Mouse (Mus musculus): Measurements from ENCODE around the gene Plxnc1. TPM values are rescaled to one million over a fixed set of nuclear protein-coding genes. Genes with fewer than 3 reads are reported as not detected.

Plxnc1 gene
- polyA plus RNA-seq, 1 experiment from 2014 or later, result 1.5 TPM

- Histone ChIP-seq H3K4me2 (no peak overlapping the region), H3K9ac (no peak overlapping the region), H3K4me3 (replicated peaks) (no peak overlapping the region), H3K4me1 (0 out of 2 replicates have a peak, but pooled peaks cover 2% of the 10 kb centered on the region), H3K27ac (no peak overlapping the region), H3K9me3 (no peaks in the 10 kb centered on the region), H3K36me3 (no peaks in the 10 kb centered on the region), H3K27me3 (replicated peaks) (no peaks in the 10 kb centered on the region)
- ATAC-seq (ENCODE audit: insufficient read depth, low FRiP score, low read depth), result no peak
- 55% methylated on average over 7 of the region's 7 CpGs for WGBS
These were observed 137.3 kb downstream of the Plxnc1 start for GRCm38 (mm10) chr10:94807323-94807722.

DNA sequence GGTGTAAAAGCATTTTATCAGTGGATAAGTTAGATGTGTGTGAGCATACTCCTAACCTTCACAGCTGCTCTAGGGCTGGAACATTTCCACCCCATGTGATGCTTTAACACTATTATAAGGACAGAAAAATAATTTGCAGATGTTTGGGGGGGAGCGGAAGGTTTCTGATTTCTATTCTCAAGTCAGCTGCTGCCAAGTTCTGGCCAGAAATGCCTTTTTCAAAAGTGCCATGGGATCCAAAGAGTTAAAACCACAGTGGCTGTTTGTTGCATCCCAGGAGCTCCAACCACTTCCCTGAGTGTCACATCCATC is 139.8 kb downstream of the Plxnc1 start:
- Histone ChIP-seq H3K27me3 (replicated peaks) (no peaks in the 10 kb centered on the region), H3K4me1 (0 out of 2 replicates have a peak, but pooled peaks cover 2% of the 10 kb centered on the region), H3K4me2 (no peak overlapping the region), H3K36me3 (no peaks in the 10 kb centered on the region), H3K27ac (no peak overlapping the region), H3K9me3 (no peaks in the 10 kb centered on the region), H3K4me3 (replicated peaks) (no peak overlapping the region), H3K9ac (no peak overlapping the region)
- ATAC-seq (ENCODE audit: insufficient read depth, low FRiP score, low read depth), result no peak
- WGBS, result 66% methylated on average over 1 of the region's 1 CpGs

- H3K9me3 ChIP-seq, result no peaks in the 10 kb centered on the region
- no peak overlapping the region for H3K4me2 ChIP-seq
- ATAC-seq (ENCODE audit: insufficient read depth, low FRiP score, low read depth), result no peak
- H3K36me3 ChIP-seq, result no peaks in the 10 kb centered on the region
- H3K27me3 ChIP-seq (replicated peaks), result no peaks in the 10 kb centered on the region
- no peak overlapping the region for H3K27ac ChIP-seq
- H3K4me3 ChIP-seq (replicated peaks), result no peak overlapping the region
- WGBS, result 58% methylated on average over 10 of the region's 10 CpGs
- 0 out of 2 replicates have a peak, but pooled peaks cover 2% of the 10 kb centered on the region for H3K4me1 ChIP-seq
- no peak overlapping the region for H3K9ac ChIP-seq
These were observed 140.4 kb downstream of the Plxnc1 start for GRCm38 (mm10) chr10:94804029-94804908.

GRCm38 (mm10) chr10:94800677-94801354 is 143.8 kb downstream of the Plxnc1 start:
- Histone ChIP-seq H3K9ac (no peak overlapping the region), H3K4me2 (no peak overlapping the region), H3K36me3 (no peaks in the 10 kb centered on the region), H3K4me1 (0 out of 2 replicates have a peak, but pooled peaks cover 2% of the 10 kb centered on the region), H3K27ac (no peak overlapping the region), H3K27me3 (replicated peaks) (no peaks in the 10 kb centered on the region), H3K9me3 (no peaks in the 10 kb centered on the region), H3K4me3 (replicated peaks) (no peak overlapping the region)
- ATAC-seq (ENCODE audit: insufficient read depth, low FRiP score, low read depth), result no peak
- WGBS, result 77% methylated on average over 7 of the region's 7 CpGs

DNA sequence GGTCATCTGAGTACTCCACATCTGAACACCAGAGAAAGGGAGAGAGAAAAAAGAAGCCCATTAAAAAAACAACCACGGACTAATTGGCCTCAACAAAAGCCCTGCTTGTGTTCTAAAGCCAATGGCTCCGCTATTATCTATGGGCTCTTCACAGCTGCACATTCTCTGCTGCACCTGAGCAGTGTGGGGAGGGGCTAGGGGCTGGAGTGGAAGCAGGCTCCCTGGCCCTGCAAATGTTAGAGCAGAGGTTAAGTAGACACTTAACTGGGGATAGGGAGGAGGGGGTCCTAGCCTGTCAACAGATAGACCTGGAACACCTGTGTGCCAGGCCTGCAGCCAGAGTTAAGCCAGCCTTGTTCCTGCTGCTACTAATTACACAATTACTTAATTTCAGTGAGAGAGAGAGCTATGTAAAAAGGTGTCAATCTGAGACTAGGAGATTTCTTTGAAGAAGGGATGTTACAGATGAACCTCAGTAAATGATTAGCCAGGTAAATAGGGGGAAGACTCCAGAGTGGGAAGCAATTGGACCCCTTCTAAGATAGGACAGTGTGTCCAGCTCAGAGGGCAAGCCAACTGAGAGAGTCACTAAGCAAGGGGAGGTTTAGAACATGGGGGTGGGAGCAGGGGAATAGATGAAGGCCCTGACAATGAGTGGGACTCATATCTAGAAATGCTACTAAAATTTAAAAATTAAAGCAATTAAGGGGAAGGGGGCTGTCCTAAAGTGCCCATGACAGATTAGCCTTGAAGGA is 145.0 kb downstream of the Plxnc1 start:
- 37% methylated on average over 2 of the region's 2 CpGs for WGBS

DNA sequence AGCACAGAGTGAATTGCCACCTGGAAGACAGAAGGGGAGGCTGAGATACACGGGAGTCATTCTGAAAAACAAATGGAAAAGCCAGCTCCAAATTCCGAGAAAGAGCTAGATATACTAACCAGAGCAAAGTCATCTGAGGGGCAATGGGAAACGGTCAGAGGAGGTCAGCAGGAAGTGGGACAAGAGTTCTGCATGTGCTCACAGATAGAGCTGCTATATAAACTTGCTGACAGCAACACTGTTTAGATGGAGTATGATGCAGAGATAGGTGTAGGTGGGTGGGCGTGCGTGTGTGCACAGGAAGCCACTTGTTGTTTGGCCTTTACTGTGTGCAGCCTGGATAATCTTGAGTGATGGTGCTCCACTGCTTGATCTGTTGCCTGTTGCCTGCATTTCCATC is 146.5 kb downstream of the Plxnc1 start:
- WGBS, result 45% methylated on average over 5 of the region's 5 CpGs
- Histone ChIP-seq H3K4me3 (replicated peaks) (no peak overlapping the region), H3K9me3 (no peaks in the 10 kb centered on the region), H3K9ac (no peak overlapping the region), H3K4me1 (no peaks in the 10 kb centered on the region), H3K27ac (no peak overlapping the region), H3K27me3 (replicated peaks) (no peaks in the 10 kb centered on the region), H3K4me2 (no peak overlapping the region), H3K36me3 (no peaks in the 10 kb centered on the region)
- no peak for ATAC-seq (ENCODE audit: insufficient read depth, low FRiP score, low read depth)

More for the DNA sequence above, 145.0 kb downstream of the Plxnc1 start:
- Histone ChIP-seq H3K36me3 (no peaks in the 10 kb centered on the region), H3K4me2 (no peak overlapping the region), H3K9me3 (no peaks in the 10 kb centered on the region), H3K9ac (no peak overlapping the region), H3K4me3 (replicated peaks) (no peak overlapping the region), H3K4me1 (0 out of 2 replicates have a peak, but pooled peaks cover 2% of the 10 kb centered on the region), H3K27ac (no peak overlapping the region), H3K27me3 (replicated peaks) (no peaks in the 10 kb centered on the region)
- ATAC-seq (ENCODE audit: insufficient read depth, low FRiP score, low read depth), result no peak

DNA sequence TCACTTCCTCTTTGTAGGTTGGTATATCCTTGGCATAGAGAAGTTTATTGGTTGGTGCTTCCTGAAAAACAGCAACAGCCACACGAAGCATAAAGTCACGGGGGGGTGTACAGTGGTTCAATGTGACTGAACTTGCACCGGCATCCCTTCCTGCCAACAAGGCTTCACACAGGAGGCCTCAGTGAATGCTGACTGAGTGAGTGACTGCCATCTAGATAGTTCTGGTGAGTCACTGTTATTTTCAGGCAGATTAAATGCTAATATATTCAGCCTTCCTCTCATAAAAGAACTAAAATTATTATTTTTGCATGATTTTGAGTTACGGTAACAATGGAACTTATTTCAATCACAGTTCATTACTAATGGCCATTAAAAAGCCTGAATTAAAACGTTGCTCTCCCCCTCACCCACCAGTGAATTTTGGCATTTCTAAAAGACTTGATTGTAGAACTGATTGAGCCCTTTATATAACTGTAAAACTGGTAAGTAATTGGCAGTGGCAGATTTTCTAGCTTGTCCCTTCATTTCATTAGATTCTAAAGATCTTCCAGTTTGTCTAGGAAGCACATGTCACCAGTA is 149.9 kb downstream of the Plxnc1 start:
- Histone ChIP-seq H3K4me1 (no peaks in the 10 kb centered on the region), H3K36me3 (0 out of 2 replicates have a peak, but pooled peaks cover 5% of the 10 kb centered on the region), H3K27me3 (replicated peaks) (no peaks in the 10 kb centered on the region), H3K9me3 (no peaks in the 10 kb centered on the region), H3K4me2 (no peak overlapping the region), H3K27ac (no peak overlapping the region), H3K9ac (no peak overlapping the region), H3K4me3 (replicated peaks) (no peak overlapping the region)
- 88% methylated on average over 5 of the region's 5 CpGs for WGBS
- no peak for ATAC-seq (ENCODE audit: insufficient read depth, low FRiP score, low read depth)

DNA sequence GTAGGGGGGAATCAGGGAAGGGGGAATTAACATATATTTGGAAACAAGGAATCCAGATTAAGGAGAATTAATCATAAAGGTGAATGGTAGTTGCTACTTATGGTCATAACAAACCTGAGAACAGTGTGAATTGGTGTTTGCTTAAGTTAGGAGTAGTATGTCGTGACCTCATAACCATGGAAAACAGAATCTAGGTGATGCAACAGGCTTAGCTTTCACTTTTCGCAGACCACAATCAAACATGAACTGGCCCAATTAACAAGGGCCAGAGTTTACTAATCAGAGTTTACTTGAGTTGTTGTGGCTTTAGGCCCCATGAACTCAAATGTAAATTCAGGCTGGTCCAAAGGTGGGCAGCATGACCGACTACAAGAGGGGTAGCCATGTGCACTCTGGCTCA is 150.7 kb downstream of the Plxnc1 start:
- ATAC-seq (ENCODE audit: insufficient read depth, low FRiP score, low read depth), result no peak
- 92% methylated on average over 3 of the region's 3 CpGs for WGBS
- no peaks in the 10 kb centered on the region for H3K4me1 ChIP-seq

GRCm38 (mm10) chr10:94789205-94789604 is 155.4 kb downstream of the Plxnc1 start:
- Histone ChIP-seq H3K36me3 (0 out of 2 replicates have a peak, but pooled peaks cover 5% of the 10 kb centered on the region), H3K9me3 (no peaks in the 10 kb centered on the region), H3K27ac (no peak overlapping the region), H3K4me2 (no peak overlapping the region), H3K9ac (no peak overlapping the region), H3K27me3 (replicated peaks) (no peaks in the 10 kb centered on the region), H3K4me1 (no peaks in the 10 kb centered on the region), H3K4me3 (replicated peaks) (no peak overlapping the region)
- WGBS, result 61% methylated on average over 3 of the region's 3 CpGs
- ATAC-seq (ENCODE audit: insufficient read depth, low FRiP score, low read depth), result no peak

More for the DNA sequence above, 150.7 kb downstream of the Plxnc1 start:
- no peaks in the 10 kb centered on the region for H3K9me3 ChIP-seq
- no peaks in the 10 kb centered on the region for H3K27me3 ChIP-seq (replicated peaks)
- no peak overlapping the region for H3K4me2 ChIP-seq
- H3K4me3 ChIP-seq (replicated peaks), result no peak overlapping the region
- no peak overlapping the region for H3K27ac ChIP-seq
- H3K36me3 ChIP-seq, result 0 out of 2 replicates have a peak, but pooled peaks cover 5% of the 10 kb centered on the region
- H3K9ac ChIP-seq, result no peak overlapping the region

DNA sequence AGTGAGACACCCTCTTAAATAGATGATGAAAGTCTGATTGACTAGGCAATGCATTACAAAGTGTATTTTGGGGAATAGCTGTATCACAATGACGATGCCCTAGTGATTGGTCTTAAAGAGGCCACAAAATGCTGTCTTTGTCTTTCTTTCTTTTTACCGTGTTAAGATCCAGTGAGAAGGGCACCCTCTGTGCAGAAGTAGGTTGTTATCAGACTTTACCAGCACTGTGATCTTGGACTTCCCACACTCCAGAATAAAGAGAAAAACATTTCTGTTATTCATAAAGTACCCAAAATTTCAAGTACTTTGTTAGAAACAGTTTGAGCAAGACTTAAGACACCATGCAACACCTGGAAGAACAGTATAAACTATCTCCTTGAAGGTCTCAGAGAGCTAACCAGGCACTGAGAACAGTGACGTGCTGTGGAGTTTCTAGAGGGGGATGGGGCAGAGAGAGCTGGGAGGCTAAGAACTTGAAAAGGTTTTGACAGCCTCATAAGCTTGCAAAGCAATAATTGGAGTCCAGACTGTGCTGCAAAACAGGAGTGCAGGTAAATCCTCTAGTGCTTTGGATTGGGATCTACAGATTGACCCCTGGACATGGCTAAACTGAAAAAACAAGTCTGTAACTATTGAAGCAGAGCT is 163.9 kb downstream of the Plxnc1 start:
- Histone ChIP-seq H3K4me1 (no peaks in the 10 kb centered on the region), H3K9ac (no peak overlapping the region), H3K27ac (no peak overlapping the region), H3K4me2 (no peak overlapping the region), H3K4me3 (replicated peaks) (no peak overlapping the region), H3K27me3 (replicated peaks) (no peaks in the 10 kb centered on the region), H3K36me3 (no peaks in the 10 kb centered on the region), H3K9me3 (no peaks in the 10 kb centered on the region)
- 75% methylated on average over 3 of the region's 3 CpGs for WGBS
- ATAC-seq (ENCODE audit: insufficient read depth, low FRiP score, low read depth), result no peak

GRCm38 (mm10) chr10:94779319-94779718 is 165.3 kb downstream of the Plxnc1 start:
- no peak for ATAC-seq (ENCODE audit: insufficient read depth, low FRiP score, low read depth)
- no peaks in the 10 kb centered on the region for H3K4me1 ChIP-seq
- no peaks in the 10 kb centered on the region for H3K36me3 ChIP-seq
- H3K4me2 ChIP-seq, result no peak overlapping the region
- no peaks in the 10 kb centered on the region for H3K9me3 ChIP-seq
- WGBS, result 93% methylated on average over 4 of the region's 4 CpGs
- no peaks in the 10 kb centered on the region for H3K27me3 ChIP-seq (replicated peaks)
- H3K4me3 ChIP-seq (replicated peaks), result no peak overlapping the region
- H3K27ac ChIP-seq, result no peak overlapping the region
- no peak overlapping the region for H3K9ac ChIP-seq
